Comparison of ENCODE assay signal across 28 mouse cellular contexts in the genomic region with DNA sequence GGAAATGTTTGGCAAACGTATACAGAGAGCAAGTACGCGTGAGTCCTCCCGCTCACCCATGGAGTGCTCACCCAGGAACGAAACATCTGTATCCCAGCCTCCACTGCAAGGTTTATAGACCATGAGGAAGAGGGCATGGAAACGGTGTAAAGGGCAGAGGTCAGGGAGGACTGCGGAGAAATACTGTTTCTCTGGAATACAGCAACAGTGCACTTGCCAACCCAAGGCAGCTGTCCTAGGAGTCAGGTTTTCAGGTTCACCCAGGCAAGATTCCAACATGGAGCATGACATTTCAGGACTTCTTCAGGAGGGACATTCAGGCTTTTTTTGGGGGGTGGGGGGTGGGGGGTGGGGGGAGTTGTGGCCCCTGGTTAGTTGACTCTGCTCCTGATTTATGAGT. TPM values are rescaled to one million over a fixed set of nuclear protein-coding genes. Genes with fewer than 3 reads are reported as not detected.
"Had no signal": no experiment of that assay in that cellular context is flagged by ENCODE, and none has a peak within 500 bp of the region (broad histone marks: within the 10 kb centered on the region; RNA-seq: fewer than 3 reads in every experiment).

No protein-coding gene starts in this region.

- H3K9ac ChIP-seq: forebrain, postnatal 0 days; heart, embryonic 13.5 days; heart, embryonic 15.5 days; hindbrain, embryonic 13.5 days; hindbrain, embryonic 15.5 days; kidney, embryonic 15.5 days; limb, embryonic 13.5 days; limb, embryonic 15.5 days; liver, embryonic 13.5 days had no signal

- ATAC-seq: forebrain, postnatal 0 days; hindbrain, postnatal 0 days; intestine, embryonic 16.5 days had no signal

- H3K27ac ChIP-seq: heart, adult 2 months; heart, embryonic 13.5 days; heart, embryonic 15.5 days; hindbrain, embryonic 13.5 days; hindbrain, embryonic 15.5 days; hindbrain, postnatal 0 days; kidney, embryonic 15.5 days; kidney, postnatal 0 days; limb, embryonic 13.5 days; limb, embryonic 15.5 days; liver, embryonic 13.5 days had no signal

- H3K9me3 ChIP-seq: heart, embryonic 13.5 days; heart, embryonic 15.5 days; hindbrain, embryonic 13.5 days; hindbrain, embryonic 15.5 days; kidney, embryonic 15.5 days; limb, embryonic 13.5 days; limb, embryonic 15.5 days; liver, embryonic 13.5 days had no signal

- DNase-seq: forebrain, postnatal 0 days; gastrocnemius, postnatal 36 days; heart, adult 2 months; heart, postnatal 14 days; heart, postnatal 36 days; kidney, adult 11 months; kidney, adult 2 months; kidney, adult 9 months; kidney, postnatal 14 days; kidney, postnatal 36 days; layer of hippocampus, adult 9-11 months; layer of hippocampus, postnatal 36 days; left cerebral cortex, postnatal 4 days; liver, embryonic 13.5 days had no signal

- H3K36me3 ChIP-seq: heart, embryonic 13.5 days; heart, embryonic 15.5 days; hindbrain, embryonic 13.5 days; hindbrain, embryonic 15.5 days; kidney, embryonic 15.5 days; limb, embryonic 13.5 days; limb, embryonic 15.5 days; liver, embryonic 13.5 days had no signal

- H3K4me2 ChIP-seq: heart, embryonic 11.5 days; heart, embryonic 13.5 days; heart, embryonic 15.5 days; hindbrain, embryonic 13.5 days; hindbrain, embryonic 15.5 days; kidney, embryonic 15.5 days; limb, embryonic 13.5 days; limb, embryonic 15.5 days; liver, embryonic 13.5 days had no signal

- H3K4me3 ChIP-seq: heart, adult 2 months; heart, embryonic 13.5 days; heart, embryonic 15.5 days; hindbrain, embryonic 13.5 days; hindbrain, embryonic 15.5 days; kidney, embryonic 15.5 days; limb, embryonic 13.5 days; limb, embryonic 15.5 days; liver, embryonic 13.5 days had no signal

- H3K4me1 ChIP-seq: heart, embryonic 15.5 days; liver, embryonic 13.5 days had no signal

- H3K27me3 ChIP-seq: heart, embryonic 13.5 days; heart, embryonic 15.5 days; hindbrain, embryonic 13.5 days; hindbrain, embryonic 15.5 days; kidney, embryonic 15.5 days; limb, embryonic 13.5 days; limb, embryonic 15.5 days had no signal

RNA-seq across cellular contexts. Expression of a gene that starts 1.1 kb away (rescaled TPM):
- total RNA-seq: forebrain, postnatal 0 days; hindbrain, postnatal 0 days; left cerebral cortex, postnatal 4 days; liver, adult 2 months had no signal
- polyA plus RNA-seq: forebrain, postnatal 0 days; gonadal fat pad, adult 2 months; heart, embryonic 13.5 days; heart, embryonic 15.5 days; hindbrain, embryonic 13.5 days; intestine, embryonic 14.5 days; intestine, embryonic 16.5 days; liver, adult 2 months had no signal
